Mouse (Mus musculus) CH12F3 (cell line): ENCODE results near the gene Rnasek.

Experiments
- in situ Hi-C: fragments of 300-500 bp; cut with MboI; formaldehyde crosslinking; loops from 2 replicates; pipeline ENCODE4 v1.14.3; 2020; ENCODE audit warnings: low sequenced_read_pairs

The Rnasek gene

GRCm38 (mm10) chr11:70218741-70219470, 20.7 kb downstream of the Rnasek start:
- in situ Hi-C loops = no loop called here

DNA sequence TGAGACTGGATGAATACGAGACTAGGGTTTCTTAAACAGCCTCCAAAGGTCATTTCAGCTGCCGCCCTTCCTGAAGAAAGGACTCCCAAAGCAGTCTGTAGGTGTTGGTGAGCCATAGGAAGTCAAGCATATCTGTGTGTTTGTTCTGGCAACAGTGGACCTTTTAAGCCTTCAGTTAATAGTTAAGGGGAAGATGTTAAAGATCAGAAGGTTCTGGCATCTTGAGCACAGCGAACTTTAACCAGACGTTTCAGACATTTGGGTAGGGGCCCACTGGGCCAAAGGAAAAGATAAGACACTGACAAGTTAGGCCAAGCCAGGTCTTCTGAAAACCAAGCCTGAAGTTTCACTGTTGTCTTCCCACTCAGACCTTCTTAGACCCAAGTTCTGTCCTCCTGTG, 21.6 kb downstream of the Rnasek start:
- in situ Hi-C loops = no loop called here

GRCm38 (mm10) chr11:70216103-70216502, 23.5 kb downstream of the Rnasek start:
- in situ Hi-C loops = no loop called here

GRCm38 (mm10) chr11:70215301-70215700, 24.3 kb downstream of the Rnasek start:
- in situ Hi-C loops = no loop called here

DNA sequence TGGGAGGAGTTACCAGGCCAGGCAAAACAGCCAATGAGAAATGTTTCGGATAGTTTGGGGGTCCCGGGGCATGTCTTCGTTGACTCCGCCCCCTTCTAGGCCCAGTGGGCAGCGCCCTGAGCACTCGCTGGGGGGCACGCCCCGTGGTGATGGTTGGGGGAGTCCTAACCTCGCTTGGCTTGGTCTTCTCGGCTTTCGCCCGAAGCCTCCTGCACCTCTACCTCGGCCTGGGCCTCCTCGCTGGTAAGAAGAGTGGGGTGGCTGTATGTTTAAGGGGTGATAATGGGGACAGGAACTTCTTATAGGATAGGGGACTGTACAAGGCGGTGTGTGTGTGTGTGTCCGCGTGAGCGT, 24.8 kb downstream of the Rnasek start:
- in situ Hi-C loops = no loop called here

DNA sequence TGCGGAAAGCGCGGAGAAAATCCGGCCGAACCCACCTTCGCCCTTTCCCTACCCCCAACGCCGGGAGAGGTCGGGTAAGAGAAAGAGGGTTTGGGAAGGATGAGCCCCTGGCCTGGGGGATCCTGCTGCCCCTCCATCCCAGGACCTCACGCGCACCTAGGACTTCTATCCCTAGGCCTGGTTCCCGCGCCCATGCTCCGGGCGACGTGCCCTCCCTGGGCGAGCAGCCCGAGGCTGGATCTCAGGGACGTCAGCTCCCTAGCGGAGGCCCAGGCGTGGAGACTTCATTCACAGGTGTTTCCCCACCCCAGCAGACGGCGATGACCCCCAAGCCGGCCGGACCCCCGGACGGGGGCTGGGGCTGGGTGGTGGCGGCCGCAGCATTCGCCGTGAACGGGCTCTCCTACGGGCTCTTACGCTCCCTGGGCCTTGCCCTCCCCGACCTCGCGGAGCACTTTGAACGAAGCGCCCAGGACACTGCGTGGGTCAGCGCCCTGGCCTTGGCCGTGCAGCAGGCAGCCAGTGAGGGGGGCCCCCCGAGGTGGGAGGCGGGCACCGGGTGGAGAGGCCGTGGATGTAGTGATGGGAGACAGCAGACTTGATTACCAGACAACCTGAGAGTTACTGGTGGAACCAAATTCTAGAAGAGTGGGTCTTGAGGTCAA, 25.3 kb downstream of the Rnasek start:
- in situ Hi-C loops = no loop called here

DNA sequence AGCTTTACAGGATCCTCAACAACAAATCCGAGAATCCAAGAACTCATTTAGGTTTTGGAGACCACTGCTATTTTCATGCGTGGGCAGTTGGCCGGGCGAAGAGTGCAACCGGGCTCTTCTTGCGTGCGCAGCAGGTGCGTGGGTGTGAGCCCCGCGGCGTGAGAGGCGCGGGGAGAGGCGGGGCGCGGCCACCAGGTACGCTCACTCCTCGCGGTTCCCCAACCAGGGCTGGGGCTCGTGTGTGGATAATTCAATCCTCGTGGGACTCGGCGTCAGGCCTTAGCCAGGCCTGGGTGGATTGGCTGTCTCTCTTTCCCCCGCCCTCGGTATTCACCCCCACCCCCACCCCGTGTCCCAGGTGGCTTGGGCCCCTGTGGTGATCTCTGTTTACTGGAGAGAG, 25.9 kb downstream of the Rnasek start:
- in situ Hi-C loops = no loop called here

- in situ Hi-C loops = no loop called here
These were observed 26.7 kb downstream of the Rnasek start for GRCm38 (mm10) chr11:70212896-70213295.

DNA sequence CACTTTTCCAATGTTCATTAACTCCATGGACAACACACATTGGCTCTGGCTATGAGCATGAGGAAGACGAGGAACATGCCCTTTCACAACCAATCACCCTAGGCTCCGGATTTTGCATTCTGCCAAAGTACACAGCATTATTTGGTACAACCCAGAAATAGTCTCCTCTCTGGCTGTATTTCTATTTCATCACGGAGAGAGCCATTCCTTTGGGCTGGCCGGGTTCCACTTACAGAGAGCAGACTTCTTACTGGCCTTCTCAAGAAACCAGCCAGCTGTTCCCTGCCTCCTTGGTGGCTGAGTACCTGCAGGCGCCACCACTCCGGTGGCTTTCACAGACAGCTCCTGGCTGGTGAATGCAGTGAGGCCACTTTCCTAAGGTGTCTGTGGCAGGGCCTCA, 27.2 kb downstream of the Rnasek start, which contains the start of gene Slc16a11:
Gene Slc16a11 (plus strand): TSS at position 330 of the 400 bp plus-strand sequence.
- in situ Hi-C loops = no loop called here

- in situ Hi-C loops = no loop called here
These were observed 27.7 kb downstream of the Rnasek start for GRCm38 (mm10) chr11:70211972-70212371.

GRCm38 (mm10) chr11:70210681-70211080, 29.0 kb downstream of the Rnasek start:
- in situ Hi-C loops = no loop called here

DNA sequence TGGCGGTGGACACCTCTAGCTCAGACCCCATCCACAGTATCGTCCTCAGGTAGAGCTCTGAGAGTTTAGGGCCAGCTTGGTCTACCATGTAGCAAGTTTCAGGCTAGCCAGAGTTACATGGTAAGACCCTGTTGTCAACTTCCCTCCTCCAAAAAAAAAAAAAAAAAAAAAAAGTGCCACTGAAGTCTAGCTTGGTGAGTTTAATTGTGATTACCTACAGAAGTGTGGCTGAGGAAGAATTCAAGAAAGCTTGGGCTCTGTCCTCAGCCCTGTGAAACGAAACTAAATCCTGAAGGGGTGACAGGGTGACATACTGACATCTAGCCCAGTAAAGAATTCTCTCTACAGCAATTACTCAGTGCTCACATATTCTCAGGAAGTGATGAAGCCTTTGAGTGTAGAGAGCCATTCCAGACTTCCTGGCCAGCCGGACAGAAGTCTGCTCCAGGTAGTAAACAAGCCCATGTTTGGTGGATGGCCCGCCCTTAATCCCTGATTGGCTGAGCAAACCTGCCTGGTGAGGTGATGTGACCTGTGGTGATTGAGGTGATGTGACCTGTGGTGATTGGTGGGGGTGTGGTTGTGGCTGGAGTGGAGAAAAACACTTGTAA, 30.8 kb downstream of the Rnasek start:
- in situ Hi-C loops = no loop called here

- in situ Hi-C loops = no loop called here
These were observed 32.4 kb downstream of the Rnasek start for GRCm38 (mm10) chr11:70207283-70207682.

GRCm38 (mm10) chr11:70206801-70207200, 32.8 kb downstream of the Rnasek start:
- in situ Hi-C loops = no loop called here

DNA sequence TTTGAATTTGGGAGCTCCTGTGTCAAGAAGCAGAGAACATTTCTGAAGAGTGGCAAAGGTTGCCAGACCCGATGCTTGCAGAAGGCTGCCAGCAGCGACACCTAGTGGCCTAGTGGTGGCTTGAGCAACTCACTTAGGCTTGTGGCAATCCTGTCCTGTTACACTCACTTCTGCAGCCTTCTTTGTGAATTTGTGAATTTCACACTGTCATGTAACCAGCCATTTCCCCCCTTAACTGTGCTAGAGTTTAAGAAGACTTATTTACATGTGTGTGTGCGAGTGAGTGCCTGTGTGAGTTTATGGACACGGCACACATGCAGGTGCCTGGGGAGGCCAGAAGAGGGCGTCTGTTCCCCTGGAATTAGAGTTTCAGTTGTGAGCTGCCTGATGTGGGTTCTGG, 38.0 kb downstream of the Rnasek start:
- in situ Hi-C loops = no loop called here

- in situ Hi-C loops = no loop called here
These were observed 39.5 kb downstream of the Rnasek start for GRCm38 (mm10) chr11:70200036-70200608.

DNA sequence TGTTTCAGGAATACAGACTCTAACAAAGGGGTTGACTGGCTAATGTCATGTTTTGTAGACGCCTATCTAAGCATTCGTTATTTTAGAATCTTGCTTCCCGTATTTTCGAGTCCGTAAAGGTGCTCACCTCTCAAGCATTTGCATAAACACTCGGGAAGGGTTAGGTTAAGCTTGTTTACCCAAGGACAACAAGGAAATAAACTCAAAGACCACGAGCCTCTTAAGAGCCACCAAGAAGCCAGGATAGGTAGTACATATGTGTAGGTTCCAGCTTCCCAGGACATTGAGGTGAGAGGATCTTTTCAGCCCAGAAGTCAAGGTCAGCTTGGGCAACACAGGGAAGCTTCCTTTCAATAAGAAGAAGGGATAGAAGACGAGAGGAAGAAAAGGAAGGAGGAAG, 40.5 kb downstream of the Rnasek start:
- in situ Hi-C loops = loop anchor here (25.0 kb wide), 1 partner anchor 137 kb away; the partner anchor contains the start of gene Asgr1

DNA sequence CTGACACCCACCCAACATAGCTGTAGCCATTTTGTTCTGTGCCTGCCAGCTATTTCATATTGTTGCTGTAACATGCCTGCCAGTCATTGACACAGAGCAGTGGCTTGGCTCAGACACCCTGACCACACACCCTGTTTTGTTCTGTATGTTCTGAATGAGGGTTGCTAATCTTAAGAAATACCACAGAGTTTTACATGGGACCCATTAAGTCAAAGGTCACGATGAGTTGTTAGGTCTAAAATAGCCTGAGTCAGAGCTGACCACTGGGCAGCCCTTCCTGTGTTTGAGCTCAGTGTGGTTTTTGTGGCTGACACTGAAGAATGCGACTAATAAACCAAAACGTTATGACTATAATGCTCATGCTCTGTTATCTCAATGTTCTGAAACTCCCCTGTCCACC, 41.3 kb downstream of the Rnasek start:
- in situ Hi-C loops = loop anchor here (25.0 kb wide), 1 partner anchor 136 kb away; the partner anchor contains the start of gene Asgr1

GRCm38 (mm10) chr11:70193354-70194285, 46.0 kb downstream of the Rnasek start:
- in situ Hi-C loops = loop anchor here (25.0 kb wide), 1 partner anchor 131 kb away; the partner anchor contains the start of gene Asgr1

GRCm38 (mm10) chr11:70192157-70192556, 47.5 kb downstream of the Rnasek start:
- in situ Hi-C loops = loop anchor here (25.0 kb wide), 1 partner anchor 130 kb away; the partner anchor contains the start of gene Asgr1
